8 mouse cellular contexts compared by ENCODE assay signal in genomic region chr9:69092119-69093013, GRCm38 (mm10).
A peak's percentile ranks its signal among the peaks of the same experiment; 100 is the strongest.
DNase-seq lines count a peak whose midpoint lies in the region; ATAC-seq and TF ChIP-seq lines count a peak whose summit lies in the region.

No protein-coding gene starts in this region.

- 55% methylated on average over 15 of the region's 15 CpGs for WGBS in intestine, embryonic 14.5 days
- 50% methylated on average over 15 of the region's 15 CpGs for WGBS in intestine, postnatal 0 days
- WGBS in limb, embryonic 15.5 days = 56% methylated on average over 15 of the region's 15 CpGs

- H3K4me1 ChIP-seq in intestine, embryonic 14.5 days (replicated peaks; ENCODE audit: control insufficient read depth, insufficient read depth, low read length) = peaks cover 4% of the 10 kb centered on the region
- H3K4me1 ChIP-seq in intestine, postnatal 0 days (replicated peaks; ENCODE audit: control insufficient read depth, insufficient read depth, low read length) = no peaks in the 10 kb centered on the region
- peaks cover 10% of the 10 kb centered on the region for H3K4me1 ChIP-seq in limb, embryonic 15.5 days

- H3K4me2 ChIP-seq in intestine, embryonic 14.5 days (ENCODE audit: low read length) = no peak overlapping the region
- H3K4me2 ChIP-seq in intestine, postnatal 0 days (replicated peaks; ENCODE audit: low read depth) = no peak overlapping the region
- no peak overlapping the region for H3K4me2 ChIP-seq in limb, embryonic 15.5 days

- peak; percentile 67 for DNase-seq in intestine, embryonic 14.5 days (ENCODE audit: low spot score)
- peak; percentile 98 for DNase-seq in cerebellum, adult 9-10 months
- peak; percentile 74 to 87 for DNase-seq in gastrocnemius, postnatal 4 days (ENCODE audit: low spot score in 2 of 2)
- DNase-seq in kidney, adult 9 months = peak; percentile 97
- peak; percentile 39 to 50 for DNase-seq in right cerebral cortex, adult 2 months (ENCODE audit: low spot score in 2 of 2)
- DNase-seq in yolk sac, embryonic 10.5 days (ENCODE audit: low spot score) = peak; percentile 9

- H3K9me3 ChIP-seq in intestine, embryonic 14.5 days (ENCODE audit: control insufficient read depth, low read length) = no peaks in the 10 kb centered on the region
- H3K9me3 ChIP-seq in intestine, postnatal 0 days (ENCODE audit: control insufficient read depth) = no peaks in the 10 kb centered on the region
- H3K9me3 ChIP-seq in limb, embryonic 15.5 days = no peaks in the 10 kb centered on the region

- no peaks in the 10 kb centered on the region for H3K27me3 ChIP-seq in intestine, embryonic 14.5 days (replicated peaks; ENCODE audit: control insufficient read depth, insufficient read depth, low read length)
- H3K27me3 ChIP-seq in intestine, postnatal 0 days (replicated peaks; ENCODE audit: control insufficient read depth, insufficient read depth, low read length) = no peaks in the 10 kb centered on the region
- no peaks in the 10 kb centered on the region for H3K27me3 ChIP-seq in limb, embryonic 15.5 days

- H3K4me3 ChIP-seq in intestine, embryonic 14.5 days (ENCODE audit: low read depth, low read length) = no peak overlapping the region
- no peak overlapping the region for H3K4me3 ChIP-seq in intestine, postnatal 0 days (ENCODE audit: low read depth, low read length)
- no peak overlapping the region for H3K4me3 ChIP-seq in limb, embryonic 15.5 days

- H3K9ac ChIP-seq in intestine, embryonic 14.5 days (ENCODE audit: low read length) = no peak overlapping the region
- no peak overlapping the region for H3K9ac ChIP-seq in intestine, postnatal 0 days (ENCODE audit: low read depth, low read length)
- H3K9ac ChIP-seq in limb, embryonic 15.5 days = no peak overlapping the region

- H3K36me3 ChIP-seq in intestine, embryonic 14.5 days (ENCODE audit: control insufficient read depth, insufficient read depth, low read length) = no peaks in the 10 kb centered on the region
- H3K36me3 ChIP-seq in intestine, postnatal 0 days (ENCODE audit: control insufficient read depth, insufficient read depth) = no peaks in the 10 kb centered on the region
- no peaks in the 10 kb centered on the region for H3K36me3 ChIP-seq in limb, embryonic 15.5 days

- no peak for TF ChIP-seq CTCF in intestine, postnatal 0 days (IDR thresholded peaks at IDR 0.05; ENCODE audit: low read depth)

- ATAC-seq in intestine, embryonic 14.5 days (replicated peaks; ENCODE audit: low FRiP score, low TSS enrichment, low read depth) = no peak
- no peak for ATAC-seq in intestine, postnatal 0 days
- ATAC-seq in limb, embryonic 15.5 days (ENCODE audit: insufficient number of reproducible peaks, low FRiP score, low TSS enrichment, low read depth) = no peak; the same call in 1 of the 2 replicates

- H3K27ac ChIP-seq in intestine, embryonic 14.5 days (ENCODE audit: low read depth) = peak overlapping the region; percentile 40; the same call in 1 of the 2 replicates
- no peak overlapping the region for H3K27ac ChIP-seq in intestine, postnatal 0 days (ENCODE audit: low read depth, low read length)
- H3K27ac ChIP-seq in limb, embryonic 15.5 days = peak overlapping the region; percentile 50; the same call in 1 of the 2 replicates

Comparison
In these comparisons a context has a peak if more than half of its experiments do, and no peak if none do; other contexts are left out.
1. DNase-seq: peak in every context shown above with its lines; median percentile 98 in cerebellum, adult 9-10 months; 97 in kidney, adult 9 months; 80 in gastrocnemius, postnatal 4 days; 67 in intestine, embryonic 14.5 days; 44 in right cerebral cortex, adult 2 months; 9 in yolk sac, embryonic 10.5 days.